28 mouse cellular contexts compared by ENCODE assay signal in the genomic region with DNA sequence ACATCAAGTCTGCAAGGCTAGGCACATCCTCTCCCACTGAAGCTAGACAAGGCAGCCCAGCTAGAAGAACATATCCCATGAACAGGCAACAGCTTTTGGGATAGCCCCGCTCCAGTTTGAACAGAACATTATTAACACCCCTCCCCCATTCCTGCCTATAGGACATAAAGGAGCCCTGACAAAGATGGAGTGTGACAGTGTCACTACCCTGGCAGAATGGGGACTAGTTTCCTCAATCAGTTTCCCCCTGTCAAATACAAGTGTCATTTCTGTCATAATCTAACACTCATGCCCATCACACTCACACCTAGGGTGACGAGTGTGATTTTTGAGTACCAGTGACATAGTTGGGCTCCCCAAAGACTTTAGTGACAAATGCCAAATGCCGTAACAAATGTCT. TPM values are rescaled to one million over a fixed set of nuclear protein-coding genes. Genes with fewer than 3 reads are reported as not detected.
DNase-seq lines count a peak whose midpoint lies in the region; ATAC-seq and TF ChIP-seq lines count a peak whose summit lies in the region.
"Had no signal": no experiment of that assay in that cellular context is flagged by ENCODE, and none has a peak within 500 bp of the region (broad histone marks: within the 10 kb centered on the region; RNA-seq: fewer than 3 reads in every experiment).

No protein-coding gene starts in this region.

- no peaks in the 10 kb centered on the region for H3K36me3 ChIP-seq in forebrain, embryonic 14.5 days (ENCODE audit: control insufficient read depth, insufficient read depth, low read length)
- H3K36me3 ChIP-seq in forebrain, embryonic 10.5 days (replicated peaks) = no peaks in the 10 kb centered on the region
- no peaks in the 10 kb centered on the region for H3K36me3 ChIP-seq in midbrain, embryonic 11.5 days (ENCODE audit: control insufficient read depth, insufficient read depth, low read length)
- H3K36me3 ChIP-seq in midbrain, embryonic 14.5 days (ENCODE audit: control insufficient read depth, insufficient read depth, low read length) = no peaks in the 10 kb centered on the region
- H3K36me3 ChIP-seq in intestine, postnatal 0 days (ENCODE audit: control insufficient read depth, insufficient read depth) = no peaks in the 10 kb centered on the region
- H3K36me3 ChIP-seq: G1E; heart, embryonic 10.5 days had no signal

- peaks cover 14% of the 10 kb centered on the region for H3K4me1 ChIP-seq in forebrain, embryonic 14.5 days (ENCODE audit: control insufficient read depth, insufficient read depth, low read length)
- peaks cover 6% of the 10 kb centered on the region for H3K4me1 ChIP-seq in forebrain, embryonic 10.5 days
- H3K4me1 ChIP-seq in midbrain, embryonic 11.5 days (ENCODE audit: control insufficient read depth, insufficient read depth, low read length) = no peaks in the 10 kb centered on the region
- peaks cover under 1% of the 10 kb centered on the region; the same call in 1 of the 2 replicates for H3K4me1 ChIP-seq in midbrain, embryonic 14.5 days (ENCODE audit: control insufficient read depth, insufficient read depth, low read length)
- H3K4me1 ChIP-seq in intestine, postnatal 0 days (replicated peaks; ENCODE audit: control insufficient read depth, insufficient read depth, low read length) = no peaks in the 10 kb centered on the region

- no peaks in the 10 kb centered on the region for H3K9me3 ChIP-seq in forebrain, embryonic 14.5 days (replicated peaks; ENCODE audit: control insufficient read depth, low read length)
- H3K9me3 ChIP-seq in forebrain, embryonic 10.5 days = no peaks in the 10 kb centered on the region; the same call in 1 of the 2 replicates
- H3K9me3 ChIP-seq in midbrain, embryonic 11.5 days (ENCODE audit: control insufficient read depth, low read length) = no peaks in the 10 kb centered on the region
- H3K9me3 ChIP-seq in midbrain, embryonic 14.5 days (ENCODE audit: control insufficient read depth, low read length) = no peaks in the 10 kb centered on the region
- no peaks in the 10 kb centered on the region for H3K9me3 ChIP-seq in intestine, postnatal 0 days (ENCODE audit: control insufficient read depth)

- H3K9ac ChIP-seq in forebrain, embryonic 14.5 days (ENCODE audit: low read length) = no peak overlapping the region
- H3K9ac ChIP-seq in midbrain, embryonic 11.5 days (ENCODE audit: low read length) = no peak overlapping the region
- H3K9ac ChIP-seq in midbrain, embryonic 14.5 days (replicated peaks; ENCODE audit: low read length) = no peak overlapping the region
- no peak overlapping the region for H3K9ac ChIP-seq in intestine, postnatal 0 days (ENCODE audit: low read depth, low read length)
- H3K9ac ChIP-seq: heart, embryonic 13.5 days; hindbrain, embryonic 14.5 days had no signal

- peak overlapping the region; percentile 66 for H3K27ac ChIP-seq in forebrain, embryonic 14.5 days (ENCODE audit: low read depth, low read length)
- H3K27ac ChIP-seq in forebrain, embryonic 10.5 days = no peak overlapping the region
- no peak overlapping the region for H3K27ac ChIP-seq in midbrain, embryonic 11.5 days (ENCODE audit: low read depth, low read length)
- H3K27ac ChIP-seq in midbrain, embryonic 14.5 days (replicated peaks; ENCODE audit: low read depth, low read length) = no peak overlapping the region
- no peak overlapping the region for H3K27ac ChIP-seq in intestine, postnatal 0 days (ENCODE audit: low read depth, low read length)
- H3K27ac ChIP-seq: gastrocnemius, adult 2 months; heart, embryonic 10.5 days; heart, embryonic 13.5 days; hindbrain, embryonic 14.5 days; hindbrain, postnatal 0 days had no signal

- WGBS in forebrain, embryonic 14.5 days = 84% methylated on average over 3 of the region's 3 CpGs
- WGBS in forebrain, embryonic 10.5 days = 91% methylated on average over 3 of the region's 3 CpGs
- 90% methylated on average over 3 of the region's 3 CpGs for WGBS in midbrain, embryonic 11.5 days
- WGBS in midbrain, embryonic 14.5 days = 91% methylated on average over 3 of the region's 3 CpGs
- WGBS in intestine, postnatal 0 days = 93% methylated on average over 3 of the region's 3 CpGs

- TF ChIP-seq CTCF in intestine, postnatal 0 days (IDR thresholded peaks at IDR 0.05; ENCODE audit: low read depth) = no peak

- no peaks in the 10 kb centered on the region for H3K27me3 ChIP-seq in forebrain, embryonic 14.5 days (replicated peaks; ENCODE audit: control insufficient read depth, insufficient read depth, low read length)
- H3K27me3 ChIP-seq in forebrain, embryonic 10.5 days (ENCODE audit: poor library complexity, severe bottlenecking) = no peaks in the 10 kb centered on the region
- no peaks in the 10 kb centered on the region for H3K27me3 ChIP-seq in midbrain, embryonic 11.5 days (ENCODE audit: control insufficient read depth, insufficient read depth, low read length)
- H3K27me3 ChIP-seq in midbrain, embryonic 14.5 days (ENCODE audit: control insufficient read depth, insufficient read depth, low read length) = no peaks in the 10 kb centered on the region
- H3K27me3 ChIP-seq in intestine, postnatal 0 days (replicated peaks; ENCODE audit: control insufficient read depth, insufficient read depth, low read length) = no peaks in the 10 kb centered on the region
- H3K27me3 ChIP-seq: CH12.LX; heart, embryonic 13.5 days; Patski had no signal

- ATAC-seq in forebrain, embryonic 14.5 days = peak; percentile 42; the same call in 1 of the 2 replicates
- ATAC-seq in midbrain, embryonic 11.5 days (ENCODE audit: low FRiP score) = no peak
- ATAC-seq in midbrain, embryonic 14.5 days (ENCODE audit: low FRiP score, low TSS enrichment) = no peak
- no peak for ATAC-seq in intestine, postnatal 0 days
- ATAC-seq: hindbrain, postnatal 0 days; inflammation-experienced regulatory T-cells, adult 6 months; intestine, embryonic 16.5 days; Patski had no signal

- no peak overlapping the region for H3K4me3 ChIP-seq in forebrain, embryonic 14.5 days (ENCODE audit: low read depth, low read length)
- H3K4me3 ChIP-seq in forebrain, embryonic 10.5 days = no peak overlapping the region
- H3K4me3 ChIP-seq in midbrain, embryonic 11.5 days (ENCODE audit: low read depth, low read length) = no peak overlapping the region
- H3K4me3 ChIP-seq in midbrain, embryonic 14.5 days (replicated peaks; ENCODE audit: low read depth, low read length) = no peak overlapping the region
- no peak overlapping the region for H3K4me3 ChIP-seq in intestine, postnatal 0 days (ENCODE audit: low read depth, low read length)
- H3K4me3 ChIP-seq: gastrocnemius, adult 2 months; heart, embryonic 10.5 days; heart, embryonic 13.5 days had no signal

- H3K4me2 ChIP-seq in forebrain, embryonic 14.5 days (ENCODE audit: low read length) = no peak overlapping the region
- H3K4me2 ChIP-seq in midbrain, embryonic 11.5 days = no peak overlapping the region
- no peak overlapping the region for H3K4me2 ChIP-seq in midbrain, embryonic 14.5 days (ENCODE audit: low read length)
- no peak overlapping the region for H3K4me2 ChIP-seq in intestine, postnatal 0 days (replicated peaks; ENCODE audit: low read depth)
- H3K4me2 ChIP-seq: heart, embryonic 13.5 days; hindbrain, embryonic 14.5 days had no signal

- peak; percentile 56 for DNase-seq in forebrain, embryonic 14.5 days (ENCODE audit: low spot score)
- DNase-seq in forebrain, embryonic 10.5 days (ENCODE audit: extremely low spot score, low spot score) = no peak
- peak; percentile 23 for DNase-seq in midbrain, embryonic 11.5 days (ENCODE audit: low spot score, missing footprints)
- no peak for DNase-seq in midbrain, embryonic 14.5 days
- peak; percentile 53 for DNase-seq in retina, embryonic 14.5 days (ENCODE audit: low spot score)
- DNase-seq in frontal cortex, postnatal 10 days (ENCODE audit: low spot score in 2 of 2) = no peak
- DNase-seq: adrenal gland, postnatal 10 days; adrenal gland, postnatal 36 days; B cell, adult 2 months; cerebellum, adult 11-12 months; cerebellum, adult 9-10 months; cerebellum, postnatal 14 days; gastrocnemius, adult 2 months; gastrocnemius, postnatal 14 days; heart, adult 18-20 months; heart, postnatal 14 days; heart, postnatal 4 days; kidney, adult 2 months had no signal

RNA-seq across cellular contexts. Expression of a gene that starts 28.9 kb away (rescaled TPM):
- polyA plus RNA-seq in forebrain, embryonic 14.5 days (2014; fragmentation: Nextera tagmentation; extraction: Ambion mirVana) = 43.8 and 50.8 TPM in 2 replicates
- polyA plus RNA-seq in forebrain, embryonic 10.5 days (2016; fragmentation: Nextera tagmentation; extraction: Ambion mirVana) = 41.7 and 47.5 TPM in 2 replicates
- polyA plus RNA-seq in midbrain, embryonic 11.5 days (2014; fragmentation: Nextera tagmentation; extraction: Ambion mirVana) = 55.8 and 58.4 TPM in 2 replicates
- polyA plus RNA-seq in midbrain, embryonic 14.5 days (2014; fragmentation: Nextera tagmentation; extraction: Ambion mirVana) = 33.3 and 40.1 TPM in 2 replicates
- 17.2 and 19.1 TPM in 2 replicates for polyA plus RNA-seq in intestine, postnatal 0 days (2015; fragmentation: Nextera tagmentation; extraction: Ambion mirVana)

Comparison
In these comparisons a context has a peak if more than half of its experiments do, and no peak if none do; other contexts are left out.
1. DNase-seq: peak in forebrain, embryonic 14.5 days (single experiment), midbrain, embryonic 11.5 days (single experiment) and retina, embryonic 14.5 days (single experiment); none in forebrain, embryonic 10.5 days (single experiment), midbrain, embryonic 14.5 days (single experiment) and frontal cortex, postnatal 10 days (0 of 2).